Mouse (Mus musculus): Measurements from ENCODE around the gene Kdelr2. TPM values are rescaled to one million over a fixed set of nuclear protein-coding genes. Genes with fewer than 3 reads are reported as not detected.
"Not testable (repeated sequence)": the region's sequence is repeated elsewhere in the genome, so short reads cannot be mapped to it uniquely, and the experiment has no call there.

Kdelr2 gene
- polyA plus RNA-seq, 1 experiment from 2014 or later, result 345 TPM

GRCm38 (mm10) chr5:143394966-143395365, 8.7 kb upstream of the Kdelr2 start:
- not testable (repeated sequence) for H3K9ac ChIP-seq (ENCODE audit: low read depth, low read length); H3K27ac ChIP-seq (ENCODE audit: low read length); H3K4me1 ChIP-seq (ENCODE audit: control insufficient read depth, insufficient read depth, low read length); ATAC-seq; H3K36me3 ChIP-seq (ENCODE audit: control insufficient read depth, insufficient read depth, low read length); H3K9me3 ChIP-seq (ENCODE audit: control insufficient read depth, low read length); H3K4me2 ChIP-seq (ENCODE audit: low read depth, low read length); H3K27me3 ChIP-seq (replicated peaks; ENCODE audit: control insufficient read depth, insufficient read depth, low read length); H3K4me3 ChIP-seq (ENCODE audit: low read length)
- WGBS, result 89% methylated on average over 2 of the region's 2 CpGs

GRCm38 (mm10) chr5:143395649-143396048, 8.0 kb upstream of the Kdelr2 start:
- H3K27ac ChIP-seq (ENCODE audit: low read length), result no peak overlapping the region
- H3K27me3 ChIP-seq (replicated peaks; ENCODE audit: control insufficient read depth, insufficient read depth, low read length), result no peaks in the 10 kb centered on the region
- H3K36me3 ChIP-seq (ENCODE audit: control insufficient read depth, insufficient read depth, low read length), result no peaks in the 10 kb centered on the region
- no peak overlapping the region for H3K9ac ChIP-seq (ENCODE audit: low read depth, low read length)
- peaks cover 3% of the 10 kb centered on the region; the same call in 1 of the 2 replicates for H3K4me1 ChIP-seq (ENCODE audit: control insufficient read depth, insufficient read depth, low read length)
- 43% methylated on average over 2 of the region's 2 CpGs for WGBS
- H3K9me3 ChIP-seq (ENCODE audit: control insufficient read depth, low read length), result peaks cover 4% of the 10 kb centered on the region; the same call in 1 of the 2 replicates
- H3K4me3 ChIP-seq (ENCODE audit: low read length), result no peak overlapping the region
- H3K4me2 ChIP-seq (ENCODE audit: low read depth, low read length), result no peak overlapping the region
- ATAC-seq, result no peak

- Histone ChIP-seq H3K4me1 (ENCODE audit: control insufficient read depth, insufficient read depth, low read length) (peaks cover 19% of the 10 kb centered on the region), H3K36me3 (ENCODE audit: control insufficient read depth, insufficient read depth, low read length) (no peaks in the 10 kb centered on the region), H3K4me2 (ENCODE audit: low read depth, low read length) (peak overlapping the region; percentile 46), H3K27me3 (replicated peaks; ENCODE audit: control insufficient read depth, insufficient read depth, low read length) (no peaks in the 10 kb centered on the region), H3K4me3 (ENCODE audit: low read length) (peak overlapping the region; percentile 12; the same call in 1 of the 2 replicates), H3K9me3 (ENCODE audit: control insufficient read depth, low read length) (no peaks in the 10 kb centered on the region), H3K9ac (ENCODE audit: low read depth, low read length) (peak overlapping the region; percentile 60), H3K27ac (ENCODE audit: low read length) (peak overlapping the region; percentile 84)
- 51% methylated on average over 12 of the region's 12 CpGs for WGBS
- ATAC-seq, result peak; percentile 80
Measured at GRCm38 (mm10) chr5:143400501-143400900, 3.1 kb upstream of the Kdelr2 start.

GRCm38 (mm10) chr5:143401556-143401955, 2.1 kb upstream of the Kdelr2 start:
- no peaks in the 10 kb centered on the region for H3K9me3 ChIP-seq (ENCODE audit: control insufficient read depth, low read length)
- H3K4me3 ChIP-seq (ENCODE audit: low read length), result no peak overlapping the region
- H3K27ac ChIP-seq (ENCODE audit: low read length), result no peak overlapping the region
- peaks cover 26% of the 10 kb centered on the region for H3K4me1 ChIP-seq (ENCODE audit: control insufficient read depth, insufficient read depth, low read length)
- no peaks in the 10 kb centered on the region for H3K27me3 ChIP-seq (replicated peaks; ENCODE audit: control insufficient read depth, insufficient read depth, low read length)
- ATAC-seq, result no peak
- H3K36me3 ChIP-seq (ENCODE audit: control insufficient read depth, insufficient read depth, low read length), result peaks cover under 1% of the 10 kb centered on the region; the same call in 1 of the 2 replicates
- 53% methylated on average over 2 of the region's 2 CpGs for WGBS
- H3K9ac ChIP-seq (ENCODE audit: low read depth, low read length), result no peak overlapping the region
- no peak overlapping the region for H3K4me2 ChIP-seq (ENCODE audit: low read depth, low read length)

GRCm38 (mm10) chr5:143404148-143404930, 701 bp downstream of the Kdelr2 start:
- peak overlapping the region; percentile 94 for H3K4me3 ChIP-seq (ENCODE audit: low read length)
- H3K4me1 ChIP-seq (ENCODE audit: control insufficient read depth, insufficient read depth, low read length), result peaks cover 39% of the 10 kb centered on the region
- WGBS, result 3% methylated on average over 34 of the region's 34 CpGs
- H3K4me2 ChIP-seq (ENCODE audit: low read depth, low read length), result peak overlapping the region; percentile 51
- ATAC-seq, result peak; percentile 18
- H3K9ac ChIP-seq (ENCODE audit: low read depth, low read length), result peak overlapping the region; percentile 99
- H3K27me3 ChIP-seq (replicated peaks; ENCODE audit: control insufficient read depth, insufficient read depth, low read length), result no peaks in the 10 kb centered on the region
- no peaks in the 10 kb centered on the region for H3K9me3 ChIP-seq (ENCODE audit: control insufficient read depth, low read length)
- H3K27ac ChIP-seq (ENCODE audit: low read length), result peak overlapping the region; percentile 85
- peaks cover 11% of the 10 kb centered on the region for H3K36me3 ChIP-seq (ENCODE audit: control insufficient read depth, insufficient read depth, low read length)

GRCm38 (mm10) chr5:143405200-143405599, 1.6 kb downstream of the Kdelr2 start:
- peaks cover 11% of the 10 kb centered on the region for H3K36me3 ChIP-seq (ENCODE audit: control insufficient read depth, insufficient read depth, low read length)
- no peaks in the 10 kb centered on the region for H3K27me3 ChIP-seq (replicated peaks; ENCODE audit: control insufficient read depth, insufficient read depth, low read length)
- peaks cover 38% of the 10 kb centered on the region for H3K4me1 ChIP-seq (ENCODE audit: control insufficient read depth, insufficient read depth, low read length)
- WGBS, result 70% methylated on average over 9 of the region's 9 CpGs
- peak; percentile 35 for ATAC-seq
- H3K4me3 ChIP-seq (ENCODE audit: low read length), result peak overlapping the region; percentile 94
- no peak overlapping the region for H3K27ac ChIP-seq (ENCODE audit: low read length)
- H3K9ac ChIP-seq (ENCODE audit: low read depth, low read length), result no peak overlapping the region
- peak overlapping the region; percentile 51; the same call in 1 of the 2 replicates for H3K4me2 ChIP-seq (ENCODE audit: low read depth, low read length)
- H3K9me3 ChIP-seq (ENCODE audit: control insufficient read depth, low read length), result no peaks in the 10 kb centered on the region

- H3K4me3 ChIP-seq (ENCODE audit: low read length), result no peak overlapping the region
- 89% methylated on average over 9 of the region's 9 CpGs for whole genome bisulfite sequencing
- no peaks in the 10 kb centered on the region for H3K9me3 ChIP-seq (ENCODE audit: control insufficient read depth, low read length)
- peaks cover 40% of the 10 kb centered on the region for H3K4me1 ChIP-seq (ENCODE audit: control insufficient read depth, insufficient read depth, low read length)
- no peak for ATAC-seq
- H3K27ac ChIP-seq (ENCODE audit: low read length), result no peak overlapping the region
- H3K27me3 ChIP-seq (replicated peaks; ENCODE audit: control insufficient read depth, insufficient read depth, low read length), result no peaks in the 10 kb centered on the region
- H3K9ac ChIP-seq (ENCODE audit: low read depth, low read length), result no peak overlapping the region
- H3K4me2 ChIP-seq (ENCODE audit: low read depth, low read length), result no peak overlapping the region; the same call in 1 of the 2 replicates
- H3K36me3 ChIP-seq (ENCODE audit: control insufficient read depth, insufficient read depth, low read length), result peaks cover 11% of the 10 kb centered on the region
Measured at GRCm38 (mm10) chr5:143406548-143406947, 2.9 kb downstream of the Kdelr2 start.

GRCm38 (mm10) chr5:143409239-143409638, 5.6 kb downstream of the Kdelr2 start:
- no peaks in the 10 kb centered on the region for H3K27me3 ChIP-seq (replicated peaks; ENCODE audit: control insufficient read depth, insufficient read depth, low read length)
- peaks cover 17% of the 10 kb centered on the region for H3K36me3 ChIP-seq (ENCODE audit: control insufficient read depth, insufficient read depth, low read length)
- H3K4me3 ChIP-seq (ENCODE audit: low read length), result no peak overlapping the region
- peaks cover 27% of the 10 kb centered on the region for H3K4me1 ChIP-seq (ENCODE audit: control insufficient read depth, insufficient read depth, low read length)
- no peak for ATAC-seq
- no peak overlapping the region for H3K4me2 ChIP-seq (ENCODE audit: low read depth, low read length)
- H3K27ac ChIP-seq (ENCODE audit: low read length), result no peak overlapping the region
- H3K9me3 ChIP-seq (ENCODE audit: control insufficient read depth, low read length), result no peaks in the 10 kb centered on the region
- no peak overlapping the region for H3K9ac ChIP-seq (ENCODE audit: low read depth, low read length)
- WGBS, result 55% methylated on average over 3 of the region's 3 CpGs

- WGBS, result 87% methylated on average over 4 of the region's 4 CpGs
- H3K4me2 ChIP-seq (ENCODE audit: low read depth, low read length), result no peak overlapping the region
- H3K4me3 ChIP-seq (ENCODE audit: low read length), result no peak overlapping the region
Measured at GRCm38 (mm10) chr5:143410841-143411395, 7.3 kb downstream of the Kdelr2 start.

More at GRCm38 (mm10) chr5:143410841-143411395, 7.3 kb downstream of the Kdelr2 start:
- H3K27me3 ChIP-seq (replicated peaks; ENCODE audit: control insufficient read depth, insufficient read depth, low read length), result no peaks in the 10 kb centered on the region
- peaks cover 23% of the 10 kb centered on the region for H3K4me1 ChIP-seq (ENCODE audit: control insufficient read depth, insufficient read depth, low read length)
- H3K36me3 ChIP-seq (ENCODE audit: control insufficient read depth, insufficient read depth, low read length), result peaks cover 22% of the 10 kb centered on the region
- no peaks in the 10 kb centered on the region for H3K9me3 ChIP-seq (ENCODE audit: control insufficient read depth, low read length)
- no peak overlapping the region for H3K9ac ChIP-seq (ENCODE audit: low read depth, low read length)
- ATAC-seq, result no peak
- H3K27ac ChIP-seq (ENCODE audit: low read length), result no peak overlapping the region
